Mouse (Mus musculus): ENCODE measurements around the gene Rab10. TPM values are rescaled to one million over a fixed set of nuclear protein-coding genes. Genes with fewer than 3 reads are reported as not detected.

Rab10 gene
- polyA plus RNA-seq, 1 experiment from 2014 or later, result 40.5 TPM

- H3K4me1 ChIP-seq (ENCODE audit: control insufficient read depth, low read depth, low read length), result no peaks in the 10 kb centered on the region
- no peak for ATAC-seq (ENCODE audit: low read depth)
- no peak overlapping the region for H3K4me3 ChIP-seq (ENCODE audit: low read depth, low read length)
- no peaks in the 10 kb centered on the region for H3K36me3 ChIP-seq (ENCODE audit: control insufficient read depth, insufficient read depth)
- no peak overlapping the region for H3K27ac ChIP-seq (ENCODE audit: low read length)
- 55% methylated on average over 2 of the region's 2 CpGs for WGBS (ENCODE audit: insufficient replicate concordance)
- H3K9ac ChIP-seq (ENCODE audit: low read depth, low read length), result no peak overlapping the region
- no peaks in the 10 kb centered on the region; the same call in 1 of the 2 replicates for H3K9me3 ChIP-seq (replicated peaks; ENCODE audit: control insufficient read depth, low read length)
- H3K4me2 ChIP-seq (ENCODE audit: low read depth, low read length), result no peak overlapping the region
- no peaks in the 10 kb centered on the region for H3K27me3 ChIP-seq (ENCODE audit: control insufficient read depth, insufficient read depth, low read depth, low read length)
Observed at GRCm38 (mm10) chr12:3344155-3344554, 34.4 kb upstream of the Rab10 start.

DNA sequence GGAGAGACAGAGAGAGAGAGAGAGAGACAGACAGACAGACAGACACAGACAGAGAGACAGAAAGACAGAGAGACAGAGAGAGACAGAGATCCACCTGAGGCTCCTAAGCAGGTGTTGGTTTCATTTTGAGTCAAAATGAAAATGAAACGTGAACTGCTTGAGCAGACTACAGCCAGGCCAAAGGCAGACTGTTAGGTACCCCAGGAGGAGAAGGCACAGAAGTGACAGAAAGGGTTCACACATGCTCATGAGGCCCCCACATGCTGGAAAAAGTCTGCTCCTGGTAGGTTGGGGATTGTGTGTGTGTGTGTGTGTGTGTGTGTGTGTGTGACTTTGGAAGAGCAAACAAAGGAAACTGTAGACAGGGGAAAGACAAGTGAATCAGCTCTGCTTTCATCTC is 29.2 kb upstream of the Rab10 start:
- no peaks in the 10 kb centered on the region for H3K4me1 ChIP-seq (ENCODE audit: control insufficient read depth, low read depth, low read length)
- H3K4me3 ChIP-seq (ENCODE audit: low read depth, low read length), result no peak overlapping the region
- H3K9ac ChIP-seq (ENCODE audit: low read depth, low read length), result no peak overlapping the region
- H3K9me3 ChIP-seq (replicated peaks; ENCODE audit: control insufficient read depth, low read length), result no peaks in the 10 kb centered on the region; the same call in 1 of the 2 replicates
- H3K4me2 ChIP-seq (ENCODE audit: low read depth, low read length), result no peak overlapping the region
- H3K27ac ChIP-seq (ENCODE audit: low read length), result no peak overlapping the region
- WGBS (ENCODE audit: insufficient replicate concordance), result 33% methylated on average over 1 of the region's 1 CpGs
- H3K27me3 ChIP-seq (ENCODE audit: control insufficient read depth, insufficient read depth, low read depth, low read length), result no peaks in the 10 kb centered on the region
- no peak for ATAC-seq (ENCODE audit: low read depth)
- H3K36me3 ChIP-seq (ENCODE audit: control insufficient read depth, insufficient read depth), result no peaks in the 10 kb centered on the region

DNA sequence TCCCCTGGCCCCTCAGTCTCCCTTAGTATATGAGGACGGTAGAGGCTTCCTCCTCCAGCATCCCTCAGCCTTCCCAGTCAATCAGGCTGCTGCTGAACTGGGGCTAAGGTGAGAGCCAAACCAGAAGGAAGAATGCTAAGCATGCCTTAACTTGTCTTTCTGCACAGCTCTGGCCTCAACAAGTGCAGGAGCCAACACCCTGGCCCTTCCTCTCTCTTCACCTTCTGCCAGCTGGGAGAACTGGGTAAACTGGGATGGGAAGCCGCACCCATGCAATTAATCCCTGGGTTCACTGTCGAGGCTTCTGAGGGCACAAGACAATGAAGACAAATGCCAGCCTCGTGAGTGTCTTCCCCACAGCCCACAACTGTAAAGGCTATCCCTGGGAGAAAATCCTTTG is 19.9 kb upstream of the Rab10 start:
- ATAC-seq (ENCODE audit: low read depth), result no peak
- no peaks in the 10 kb centered on the region for H3K27me3 ChIP-seq (ENCODE audit: control insufficient read depth, insufficient read depth, low read depth, low read length)
- H3K9ac ChIP-seq (ENCODE audit: low read depth, low read length), result no peak overlapping the region
- no peaks in the 10 kb centered on the region for H3K4me1 ChIP-seq (ENCODE audit: control insufficient read depth, low read depth, low read length)
- WGBS (ENCODE audit: insufficient replicate concordance), result 64% methylated on average over 4 of the region's 4 CpGs
- H3K4me3 ChIP-seq (ENCODE audit: low read depth, low read length), result no peak overlapping the region
- no peaks in the 10 kb centered on the region for H3K36me3 ChIP-seq (ENCODE audit: control insufficient read depth, insufficient read depth)
- no peak overlapping the region for H3K4me2 ChIP-seq (ENCODE audit: low read depth, low read length)
- H3K9me3 ChIP-seq (replicated peaks; ENCODE audit: control insufficient read depth, low read length), result no peaks in the 10 kb centered on the region
- H3K27ac ChIP-seq (ENCODE audit: low read length), result no peak overlapping the region

DNA sequence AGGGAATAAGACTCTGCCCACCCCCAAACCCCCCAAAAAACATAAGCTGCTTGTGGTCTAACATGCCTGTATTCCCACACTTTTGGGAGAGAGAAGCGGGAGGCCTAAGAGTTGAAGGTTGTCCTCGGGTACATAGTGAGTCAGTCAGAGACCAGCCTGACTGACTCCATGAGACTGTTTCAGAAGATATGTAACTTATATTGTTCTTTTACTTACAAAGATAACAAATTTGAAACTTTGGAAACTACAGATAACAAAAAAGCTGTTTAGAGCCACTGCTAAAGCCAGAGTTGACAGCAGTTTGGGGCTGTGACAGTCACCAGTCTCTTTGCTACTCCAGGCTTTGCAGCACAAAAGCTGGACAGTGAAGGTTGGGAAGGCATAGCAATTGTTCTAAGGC is 15.5 kb upstream of the Rab10 start:
- H3K9ac ChIP-seq (ENCODE audit: low read depth, low read length), result no peak overlapping the region
- H3K36me3 ChIP-seq (ENCODE audit: control insufficient read depth, insufficient read depth), result no peaks in the 10 kb centered on the region
- 36% methylated on average over 2 of the region's 2 CpGs for WGBS (ENCODE audit: insufficient replicate concordance)
- ATAC-seq (ENCODE audit: low read depth), result no peak
- H3K4me2 ChIP-seq (ENCODE audit: low read depth, low read length), result no peak overlapping the region
- H3K4me3 ChIP-seq (ENCODE audit: low read depth, low read length), result no peak overlapping the region
- no peak overlapping the region for H3K27ac ChIP-seq (ENCODE audit: low read length)
- no peaks in the 10 kb centered on the region for H3K27me3 ChIP-seq (ENCODE audit: control insufficient read depth, insufficient read depth, low read depth, low read length)
- no peaks in the 10 kb centered on the region for H3K9me3 ChIP-seq (replicated peaks; ENCODE audit: control insufficient read depth, low read length)
- no peaks in the 10 kb centered on the region for H3K4me1 ChIP-seq (ENCODE audit: control insufficient read depth, low read depth, low read length)

GRCm38 (mm10) chr12:3323241-3323640 is 13.5 kb upstream of the Rab10 start:
- WGBS (ENCODE audit: insufficient replicate concordance), result 60% methylated on average over 6 of the region's 6 CpGs
- Histone ChIP-seq H3K4me3 (ENCODE audit: low read depth, low read length) (no peak overlapping the region), H3K36me3 (ENCODE audit: control insufficient read depth, insufficient read depth) (no peaks in the 10 kb centered on the region), H3K9ac (ENCODE audit: low read depth, low read length) (no peak overlapping the region), H3K4me2 (ENCODE audit: low read depth, low read length) (no peak overlapping the region), H3K27me3 (ENCODE audit: control insufficient read depth, insufficient read depth, low read depth, low read length) (no peaks in the 10 kb centered on the region), H3K4me1 (ENCODE audit: control insufficient read depth, low read depth, low read length) (no peaks in the 10 kb centered on the region), H3K9me3 (replicated peaks; ENCODE audit: control insufficient read depth, low read length) (no peaks in the 10 kb centered on the region), H3K27ac (ENCODE audit: low read length) (no peak overlapping the region)
- ATAC-seq (ENCODE audit: low read depth), result no peak

DNA sequence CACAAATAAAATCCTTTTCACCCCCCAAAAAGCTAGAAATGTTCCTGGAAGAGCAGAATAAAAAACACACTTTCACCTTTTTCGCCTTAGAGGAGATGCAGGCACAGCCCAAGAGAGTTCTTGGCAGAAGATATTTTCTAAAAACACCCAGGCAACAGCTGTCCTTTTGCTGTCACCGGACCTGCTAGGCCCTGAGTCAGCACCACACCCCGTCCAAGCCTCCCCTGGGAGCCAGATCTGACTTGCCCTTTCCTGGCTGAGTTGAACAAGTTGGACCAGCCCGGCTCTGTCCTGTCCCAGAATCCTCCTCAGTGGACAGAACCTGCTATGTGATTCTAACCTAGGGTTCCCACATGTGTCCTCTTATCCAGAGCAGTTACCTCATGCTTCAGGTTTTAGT is 9.6 kb upstream of the Rab10 start:
- ATAC-seq (ENCODE audit: low read depth), result peak; percentile 37; the same call in 1 of the 2 replicates
- Histone ChIP-seq H3K27me3 (ENCODE audit: control insufficient read depth, insufficient read depth, low read depth, low read length) (no peaks in the 10 kb centered on the region), H3K4me2 (ENCODE audit: low read depth, low read length) (no peak overlapping the region), H3K27ac (ENCODE audit: low read length) (no peak overlapping the region), H3K9ac (ENCODE audit: low read depth, low read length) (no peak overlapping the region), H3K4me3 (ENCODE audit: low read depth, low read length) (no peak overlapping the region), H3K4me1 (ENCODE audit: control insufficient read depth, low read depth, low read length) (no peaks in the 10 kb centered on the region), H3K9me3 (replicated peaks; ENCODE audit: control insufficient read depth, low read length) (no peaks in the 10 kb centered on the region), H3K36me3 (ENCODE audit: control insufficient read depth, insufficient read depth) (no peaks in the 10 kb centered on the region)
- 35% methylated on average over 4 of the region's 4 CpGs for WGBS (ENCODE audit: insufficient replicate concordance)

DNA sequence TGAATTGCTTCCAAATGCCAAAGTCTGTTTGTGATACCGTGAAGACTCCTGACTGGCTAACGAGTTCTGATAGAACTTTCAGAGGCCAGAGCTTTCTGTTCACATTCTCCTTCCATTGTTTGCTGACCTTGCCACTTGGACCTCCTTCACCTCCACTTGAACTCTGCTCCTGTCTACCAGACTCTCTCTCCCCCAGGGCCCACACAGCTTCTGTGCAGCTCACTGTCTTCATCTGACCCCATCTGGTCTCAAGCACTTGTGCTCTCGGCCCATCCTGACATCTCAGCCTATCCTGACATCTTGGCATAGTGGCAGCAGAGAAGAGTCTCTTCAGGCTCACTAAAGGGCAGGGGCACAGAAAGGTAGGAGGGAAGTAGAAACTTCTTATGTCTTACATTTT is 7.2 kb upstream of the Rab10 start:
- 56% methylated on average over 3 of the region's 3 CpGs for WGBS (ENCODE audit: insufficient replicate concordance)
- Histone ChIP-seq H3K36me3 (ENCODE audit: control insufficient read depth, insufficient read depth) (no peaks in the 10 kb centered on the region), H3K4me1 (ENCODE audit: control insufficient read depth, low read depth, low read length) (no peaks in the 10 kb centered on the region), H3K27me3 (ENCODE audit: control insufficient read depth, insufficient read depth, low read depth, low read length) (no peaks in the 10 kb centered on the region), H3K9ac (ENCODE audit: low read depth, low read length) (no peak overlapping the region), H3K27ac (ENCODE audit: low read length) (no peak overlapping the region), H3K4me3 (ENCODE audit: low read depth, low read length) (no peak overlapping the region), H3K9me3 (replicated peaks; ENCODE audit: control insufficient read depth, low read length) (no peaks in the 10 kb centered on the region), H3K4me2 (ENCODE audit: low read depth, low read length) (no peak overlapping the region)
- ATAC-seq (ENCODE audit: low read depth), result no peak

- H3K27me3 ChIP-seq (ENCODE audit: control insufficient read depth, insufficient read depth, low read depth, low read length), result no peaks in the 10 kb centered on the region
Observed at GRCm38 (mm10) chr12:3316083-3316482, 6.3 kb upstream of the Rab10 start.

DNA sequence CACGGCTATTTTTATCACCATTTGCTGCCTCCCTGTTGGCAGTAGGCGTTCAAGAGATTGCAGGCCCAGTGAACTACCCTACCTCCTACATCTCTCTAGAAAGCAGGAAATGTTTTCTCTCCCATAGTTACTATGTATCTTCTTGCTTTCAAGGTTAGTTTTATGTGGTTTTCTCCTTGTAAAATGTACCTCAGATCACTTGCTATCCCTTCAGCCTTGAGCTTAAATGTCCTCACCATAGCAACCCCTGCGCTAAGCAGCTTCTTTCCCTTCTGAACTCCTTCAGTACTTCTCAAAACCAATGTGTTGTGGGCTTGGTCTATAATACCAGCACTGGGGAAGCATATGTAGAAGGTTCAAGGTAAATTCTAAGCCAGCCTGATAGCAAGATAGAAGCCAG is 3.1 kb upstream of the Rab10 start:
- WGBS (ENCODE audit: insufficient replicate concordance), result 64% methylated on average over 3 of the region's 3 CpGs
- H3K36me3 ChIP-seq (ENCODE audit: control insufficient read depth, insufficient read depth), result no peaks in the 10 kb centered on the region
- ATAC-seq (ENCODE audit: low read depth), result no peak

More at GRCm38 (mm10) chr12:3316083-3316482, 6.3 kb upstream of the Rab10 start:
- Histone ChIP-seq H3K4me3 (ENCODE audit: low read depth, low read length) (no peak overlapping the region), H3K9ac (ENCODE audit: low read depth, low read length) (no peak overlapping the region), H3K36me3 (ENCODE audit: control insufficient read depth, insufficient read depth) (no peaks in the 10 kb centered on the region), H3K27ac (ENCODE audit: low read length) (no peak overlapping the region), H3K4me1 (ENCODE audit: control insufficient read depth, low read depth, low read length) (no peaks in the 10 kb centered on the region; the same call in 1 of the 2 replicates), H3K4me2 (ENCODE audit: low read depth, low read length) (no peak overlapping the region), H3K9me3 (replicated peaks; ENCODE audit: control insufficient read depth, low read length) (no peaks in the 10 kb centered on the region)
- 47% methylated on average over 2 of the region's 2 CpGs for WGBS (ENCODE audit: insufficient replicate concordance)
- no peak for ATAC-seq (ENCODE audit: low read depth)

More for the DNA sequence above, 3.1 kb upstream of the Rab10 start:
- no peak overlapping the region for H3K9ac ChIP-seq (ENCODE audit: low read depth, low read length)
- no peaks in the 10 kb centered on the region for H3K27me3 ChIP-seq (ENCODE audit: control insufficient read depth, insufficient read depth, low read depth, low read length)
- H3K4me1 ChIP-seq (ENCODE audit: control insufficient read depth, low read depth, low read length), result peaks cover 5% of the 10 kb centered on the region
- H3K4me2 ChIP-seq (ENCODE audit: low read depth, low read length), result no peak overlapping the region
- H3K9me3 ChIP-seq (replicated peaks; ENCODE audit: control insufficient read depth, low read length), result no peaks in the 10 kb centered on the region
- no peak overlapping the region for H3K4me3 ChIP-seq (ENCODE audit: low read depth, low read length)
- H3K27ac ChIP-seq (ENCODE audit: low read length), result no peak overlapping the region
